Mouse (Mus musculus): ENCODE data around the gene Zfp612.

Gene Zfp612

DNA sequence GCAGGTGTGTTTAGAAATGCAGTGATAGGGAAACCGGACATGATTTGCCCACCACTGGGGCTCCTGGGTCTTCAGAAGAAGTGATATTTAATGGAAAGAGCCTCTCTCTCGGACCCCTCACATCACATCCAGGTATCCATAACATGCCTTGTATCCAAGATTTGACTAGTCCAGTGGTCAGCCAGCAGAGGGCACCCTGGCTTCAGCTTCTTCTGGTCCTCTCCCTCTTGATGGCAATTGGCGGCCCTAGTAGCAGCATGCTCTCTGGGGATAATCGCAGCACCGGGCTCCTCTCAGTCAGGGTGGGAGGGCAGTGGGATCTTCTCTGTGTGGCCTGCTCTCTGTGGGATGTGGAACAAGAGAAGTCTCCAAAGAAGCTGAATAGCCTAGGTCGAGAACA lies 40.2 kb downstream of the Zfp612 start:
- in situ Hi-C loops (cut with MboI; ENCODE audit: unreplicated experiment in 2 of 2), result no loop called here

DNA sequence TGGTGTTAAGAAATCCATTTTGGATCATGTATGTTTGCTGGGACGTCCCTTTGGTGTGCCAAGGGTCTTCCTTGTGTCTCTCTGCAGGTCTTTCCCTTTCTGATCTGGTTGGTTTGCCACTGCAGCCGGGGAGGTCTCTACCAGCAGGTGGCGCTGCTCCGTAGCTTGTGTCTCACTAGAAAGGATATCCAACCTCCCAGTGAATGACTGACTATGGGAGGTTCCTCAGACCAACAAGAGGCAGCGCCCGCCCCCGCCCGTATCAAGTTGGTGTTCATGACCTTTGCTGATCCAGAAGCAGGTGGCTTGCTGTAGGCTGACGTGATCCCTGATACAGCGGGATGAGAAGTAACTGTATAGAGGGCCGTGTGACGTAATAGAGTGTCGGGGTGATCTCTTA lies 51.0 kb downstream of the Zfp612 start:
- in situ Hi-C loops (cut with MboI; ENCODE audit: unreplicated experiment in 2 of 2), result loop anchor here in 1 of 2 experiments (5.0 to 25.0 kb wide), 3 partner anchors 357 to 594 kb away; partner anchors contain the start of gene Mtss1l

- in situ Hi-C loops (cut with MboI; ENCODE audit: unreplicated experiment in 2 of 2), result loop anchor here in 1 of 2 experiments (5.0 to 25.0 kb wide), 3 partner anchors 353 to 591 kb away; partner anchors contain the start of gene Mtss1l
These were observed 54.7 kb downstream of the Zfp612 start for GRCm38 (mm10) chr8:110134236-110134635.

DNA sequence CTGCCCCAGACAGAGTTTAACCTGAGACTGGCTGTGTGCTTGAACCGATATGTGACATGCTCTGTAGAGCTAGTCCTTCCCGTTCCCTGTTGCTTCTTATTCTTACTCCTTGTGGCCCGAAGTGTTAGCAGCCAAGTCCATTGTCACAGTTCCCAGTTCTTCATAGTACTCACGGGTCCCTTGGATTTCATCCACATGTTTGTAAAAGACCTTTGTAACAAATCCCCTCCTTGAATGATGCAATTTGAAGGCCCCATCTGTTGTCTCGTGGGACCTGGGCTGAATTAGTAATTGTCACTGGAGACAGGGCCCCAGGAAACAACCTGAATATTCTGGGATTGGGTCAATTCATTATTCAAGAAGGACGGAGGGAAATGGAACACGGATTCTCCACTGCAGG lies 56.0 kb downstream of the Zfp612 start:
- in situ Hi-C loops (cut with MboI; ENCODE audit: unreplicated experiment in 2 of 2), result loop anchor here in 1 of 2 experiments (10.0 to 25.0 kb wide), 2 partner anchors 352 to 589 kb away; partner anchors contain the start of gene Mtss1l

- in situ Hi-C loops (cut with MboI; ENCODE audit: unreplicated experiment in 2 of 2), result loop anchor here (5.0 to 25.0 kb wide), 2 partner anchors 347 to 462 kb away; no protein-coding TSS in a partner anchor
These were observed 60.6 kb downstream of the Zfp612 start for GRCm38 (mm10) chr8:110140156-110140555.

DNA sequence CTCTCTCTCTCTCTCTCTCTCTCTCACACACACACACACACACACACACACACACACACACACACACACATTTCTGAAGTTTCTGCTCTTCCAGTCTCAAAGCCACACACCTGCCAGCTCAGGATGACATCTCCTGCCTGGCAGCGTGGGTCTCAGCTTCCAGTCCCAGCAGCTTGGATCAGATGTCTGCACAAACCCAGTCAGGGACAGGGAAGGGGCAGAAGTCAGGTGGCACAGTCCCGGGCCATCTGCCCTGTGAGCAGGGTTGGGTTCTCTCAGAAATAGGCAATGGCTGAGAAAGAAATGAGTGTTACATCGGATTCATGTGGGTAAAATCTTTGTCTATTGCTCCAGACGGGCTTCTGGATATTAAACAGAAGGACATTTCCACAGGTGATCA lies 61.2 kb downstream of the Zfp612 start:
- in situ Hi-C loops (cut with MboI; ENCODE audit: unreplicated experiment in 2 of 2), result loop anchor here (5.0 to 25.0 kb wide), 2 partner anchors 347 to 462 kb away; no protein-coding TSS in a partner anchor

Measured in v-Abl transformed pro-B cells (cell line).